Mouse (Mus musculus): ENCODE data around the gene Rgs12.

- TF ChIP-seq CTCF (IDR thresholded peaks at IDR 0.05; ENCODE audit: low read depth) (no peak), EP300 (IDR thresholded peaks at IDR 0.05; ENCODE audit: low read depth) (no peak)
Observed at GRCm38 (mm10) chr5:34956151-34956550, 6.9 kb downstream of the Rgs12 start.

All from liver, embryonic 14.5 days (tissue).